Mouse (Mus musculus) adrenal gland, postnatal 4 days (tissue): ENCODE measurements around the gene Plekhn1. TPM values are rescaled to one million over a fixed set of nuclear protein-coding genes. Genes with fewer than 3 reads are reported as not detected.

ENCODE experiments used
- DNase-seq, 2 experiments: peaks; one replicate each; pipeline ENCODE4 v3.0.0; 2021 to 2022; ENCODE audit warnings: low spot score in 2 of 2, mixed read lengths in 2 of 2
- microRNA-seq: library from miRNA; unstranded; fragments of <30 nt; microRNA quantifications from one replicate; pipeline ENCODE4 v1.2.0, GENCODE M21; 2021
- total RNA-seq, 2 experiments: library from RNA; stranded (reverse); gene quantifications; 2 replicates each; pipeline ENCODE4 v1.2.3; 2021

The Plekhn1 gene
- total RNA-seq, 2 experiments from 2014 or later, result 26.9 to 27.8 TPM

- DNase-seq, result no peak
These were observed 48.5 kb downstream of the Plekhn1 start for GRCm38 (mm10) chr4:156185950-156186850.

- DNase-seq, result no peak
These were observed 49.2 kb downstream of the Plekhn1 start for GRCm38 (mm10) chr4:156185456-156185949.

- no peak for DNase-seq
These were observed 50.2 kb downstream of the Plekhn1 start for GRCm38 (mm10) chr4:156184291-156184954.

GRCm38 (mm10) chr4:156183747-156184146 lies 50.9 kb downstream of the Plekhn1 start:
- no peak for DNase-seq

GRCm38 (mm10) chr4:156177630-156178029 lies 57.0 kb downstream of the Plekhn1 start:
- no peak for DNase-seq

- DNase-seq, result no peak
These were observed 62.8 kb downstream of the Plekhn1 start for GRCm38 (mm10) chr4:156171828-156172227.

Small RNA genes lying within 50 kb of the gene (microRNA-seq; reads per million reads assigned to microRNA genes)
- 1.3 reads per million for gene Mir7658

Other genes starting within 250 kb of the Plekhn1 start
- gene B3galt6, start 242.2 kb downstream of the Plekhn1 start, total RNA-seq, result 1 to 10 TPM; 7.2 to 7.7 TPM
- 100 to 1,000 TPM; 224 to 231 TPM for gene Sdf4, start 242.0 kb downstream of the Plekhn1 start, total RNA-seq
- gene Tnfrsf4, start 221.0 kb downstream of the Plekhn1 start, total RNA-seq, result 1 to 10 TPM; 2.9 to 3.4 TPM
- under 1 TPM in 1 of 2 experiments, not detected in 1; 0.39 TPM for gene Tnfrsf18, start 208.7 kb downstream of the Plekhn1 start, total RNA-seq
- 1 to 10 TPM in 1 of 2 experiments, under 1 TPM in 1; 0.59 to 5.0 TPM for gene Ttll10, start 175.4 kb downstream of the Plekhn1 start, total RNA-seq
- 10 to 100 TPM; 18.1 to 21.1 TPM for gene 9430015G10Rik, start 124.9 kb downstream of the Plekhn1 start, total RNA-seq
- under 1 TPM; 0.20 to 0.22 TPM for gene Rnf223, start 104.3 kb downstream of the Plekhn1 start, total RNA-seq
- gene Agrn, start 37.4 kb downstream of the Plekhn1 start, total RNA-seq, result 100 to 1,000 TPM in 1 of 2 experiments, 10 to 100 TPM in 1; 92.2 to 139 TPM
- gene Isg15, start 34.0 kb downstream of the Plekhn1 start, total RNA-seq, result 1 to 10 TPM; 1.9 to 2.8 TPM
- gene AW011738, start 31.6 kb downstream of the Plekhn1 start, total RNA-seq, result 1 to 10 TPM; 3.7 to 4.8 TPM
- gene Perm1, start 19.0 kb downstream of the Plekhn1 start, total RNA-seq, result 1 to 10 TPM; 4.1 to 4.7 TPM
- gene Noc2l, start 1.2 kb upstream of the Plekhn1 start, total RNA-seq, result 10 to 100 TPM; 41.5 to 47.3 TPM
- 1 to 10 TPM; 5.9 to 8.0 TPM for gene Samd11, start 20.8 kb upstream of the Plekhn1 start, total RNA-seq
- gene Vmn2r-ps159, start 96.2 kb upstream of the Plekhn1 start, total RNA-seq, result not detected